Mouse (Mus musculus) neural tube, embryonic 10.5 days (tissue): Measurements from ENCODE around the gene Zik1.

Source experiments
- DNase-seq: peaks from one replicate; pipeline ENCODE4 v3.0.0-alpha.2; 2017; ENCODE audit warnings: low spot score; ENCODE audit errors: extremely low spot score

Gene Zik1

DNA sequence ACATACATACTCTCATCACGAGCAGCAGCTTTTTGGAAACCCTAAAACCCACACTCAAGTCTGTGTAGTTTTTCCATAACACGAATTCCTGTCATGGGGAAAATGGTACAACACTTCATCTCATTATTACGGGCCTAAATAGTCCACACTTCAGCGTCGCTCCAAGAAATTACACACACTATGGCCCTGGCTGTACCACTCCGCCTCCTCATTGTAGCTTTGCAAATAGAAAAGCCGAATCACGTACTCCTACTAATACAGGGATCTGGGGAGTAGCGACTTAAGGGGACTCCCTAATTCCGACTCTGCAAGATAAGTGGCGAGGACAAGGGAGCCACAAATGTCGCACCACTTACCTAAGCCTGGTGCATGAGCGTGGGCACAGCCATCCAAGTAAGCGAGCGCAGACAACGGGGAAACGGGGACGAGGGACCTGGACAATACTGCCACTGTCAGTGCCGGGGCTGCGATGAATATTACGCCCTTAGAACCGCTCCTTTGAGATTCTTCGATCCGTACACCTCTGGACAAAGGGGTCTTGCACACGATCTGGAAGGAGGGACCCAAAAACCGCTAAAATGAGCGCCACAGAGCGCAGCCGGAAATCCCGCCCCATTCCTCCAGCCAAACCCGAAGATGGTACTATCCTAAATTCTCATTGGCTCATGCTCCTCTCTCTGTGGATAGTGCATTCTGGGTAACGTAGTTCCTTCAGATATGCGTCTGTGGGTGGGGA lies at the start of gene Zik1:
Gene Zik1, minus strand, starts transcription at position 609 of the 736 bp plus-strand sequence.
- peak; percentile 78 for DNase-seq

DNA sequence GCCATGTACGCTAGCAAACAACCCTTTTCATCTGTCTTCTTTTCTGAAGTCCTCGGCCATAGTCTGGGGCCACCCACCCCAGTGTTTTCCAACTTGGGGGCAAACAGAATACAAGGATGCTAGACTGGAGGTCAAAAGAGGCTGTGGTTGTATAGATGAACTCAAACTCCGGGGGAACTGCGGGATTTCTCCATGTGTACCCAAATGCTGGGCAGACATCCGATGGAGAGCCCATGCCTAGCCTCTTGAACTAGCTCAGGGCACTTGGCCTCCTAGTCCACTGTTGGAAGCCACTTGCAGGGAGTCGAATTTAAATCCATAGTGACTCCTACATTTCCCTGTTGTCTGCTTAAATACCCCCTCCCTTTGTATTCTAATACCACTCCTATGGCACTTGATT lies 384 bp upstream of the Zik1 start:
- DNase-seq = no peak

DNA sequence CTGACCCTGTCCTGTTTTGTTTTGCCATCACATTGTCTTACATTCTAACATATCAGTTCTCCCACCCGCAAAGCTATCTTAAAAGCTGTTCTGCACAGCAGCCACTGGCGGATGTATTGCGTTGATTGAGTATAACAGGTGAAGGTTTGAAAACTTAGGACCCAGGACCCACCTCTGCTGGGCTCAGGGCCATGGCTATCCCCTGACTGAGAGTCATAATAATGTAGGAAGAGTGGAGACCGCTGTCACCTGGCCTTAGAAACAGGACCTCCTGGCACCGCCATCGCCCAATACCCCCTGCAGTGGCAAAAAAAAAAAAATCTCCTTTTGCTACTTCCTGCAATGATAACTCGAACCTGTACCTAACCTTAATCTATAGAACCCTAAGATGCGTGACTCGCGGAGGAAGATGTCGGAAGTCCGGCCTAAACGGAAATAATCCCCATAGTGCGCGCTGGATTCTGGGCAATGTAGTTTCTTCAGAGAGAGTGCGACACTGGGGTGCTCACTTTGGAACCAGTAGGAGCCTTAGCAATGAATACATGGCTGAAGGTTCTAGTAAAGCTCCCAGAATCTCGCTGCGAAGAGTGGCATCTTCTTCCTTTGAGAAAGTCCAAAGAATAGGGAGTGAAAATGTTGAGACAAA lies 14.5 kb downstream of the Zik1 start:
- no peak for DNase-seq

DNA sequence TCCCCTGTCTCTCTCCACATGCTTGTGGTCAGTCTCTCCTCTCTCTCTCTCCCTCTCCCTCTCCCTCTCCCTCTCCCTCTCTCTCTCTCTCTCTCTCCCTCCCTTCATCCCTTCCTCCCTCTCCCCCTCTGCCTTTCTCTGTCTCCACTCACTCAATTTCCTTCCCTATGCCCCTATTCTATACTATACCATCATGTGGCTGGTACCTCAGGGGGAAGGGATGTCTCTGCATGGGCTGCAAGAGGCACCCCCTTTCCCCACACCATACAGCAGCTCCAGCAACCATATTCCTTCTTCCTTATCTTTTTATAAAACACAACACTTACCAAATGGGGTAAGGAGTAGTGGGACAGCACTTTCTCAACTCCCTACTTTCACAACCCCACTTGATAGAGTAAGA lies 15.4 kb downstream of the Zik1 start:
- no peak for DNase-seq

DNA sequence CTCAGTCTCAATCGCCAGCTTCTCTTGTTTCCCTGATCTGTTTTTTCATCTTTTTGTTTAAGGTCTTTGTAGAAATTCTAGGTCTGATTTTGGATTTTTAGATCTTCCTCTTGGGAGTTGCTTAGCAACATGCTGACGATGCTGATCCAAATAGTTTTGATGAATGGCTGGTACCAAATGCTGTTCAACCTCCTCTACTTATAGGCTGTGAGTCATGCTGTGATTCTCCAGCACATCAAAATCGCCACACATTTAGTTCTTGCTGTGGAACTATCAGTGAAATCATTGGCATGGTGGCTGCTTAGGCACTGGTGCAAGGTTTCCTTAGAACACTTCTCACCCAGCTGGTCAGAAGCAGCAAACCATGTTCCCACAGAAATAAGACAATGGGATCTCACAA lies 37.0 kb downstream of the Zik1 start:
- no peak for DNase-seq

DNA sequence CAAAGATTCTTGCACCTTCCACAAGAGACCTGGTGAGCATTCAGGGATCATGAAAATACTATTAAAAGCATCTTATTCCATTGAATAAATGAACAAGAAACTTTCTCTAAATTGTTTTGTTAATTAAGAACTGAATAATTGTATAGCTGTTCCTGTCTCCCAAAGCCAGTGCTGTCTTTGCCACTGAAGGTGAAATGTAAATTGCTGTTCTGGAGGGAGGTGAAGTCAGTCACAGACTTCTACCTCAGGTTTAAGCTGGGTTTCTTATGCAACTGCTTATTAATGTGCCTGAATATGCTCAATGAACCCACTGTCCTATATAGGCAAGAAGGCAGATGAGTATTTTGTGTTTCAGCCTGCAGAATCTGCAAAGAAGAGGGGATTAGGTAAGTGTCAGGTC lies 52.2 kb downstream of the Zik1 start, which contains the start of gene Vmn1r67:
Gene Vmn1r67, plus strand, starts transcription at position 301 of the 400 bp plus-strand sequence.
- no peak for DNase-seq
